Mouse (Mus musculus): ENCODE data around the gene Nphp3.

DNA sequence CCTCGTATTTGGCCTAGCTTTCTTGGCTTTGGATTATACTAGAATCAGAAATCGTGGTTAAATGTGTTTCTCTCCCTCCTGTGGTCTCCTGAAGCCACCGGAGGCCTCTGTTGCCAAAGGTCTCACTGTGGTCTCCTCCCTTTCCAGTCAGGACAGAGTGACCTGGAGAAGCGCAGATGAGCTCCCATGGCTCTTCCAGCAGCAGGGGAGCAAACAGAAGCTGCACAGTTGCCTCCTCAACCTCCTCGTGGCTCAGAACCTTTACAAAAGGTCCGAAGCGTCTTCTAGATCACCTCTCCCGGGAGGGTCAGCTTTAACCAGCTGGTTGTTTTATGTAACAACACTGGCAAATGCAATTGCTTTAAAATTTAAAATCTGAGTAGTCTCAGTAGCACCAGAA, 31.9 kb downstream of the Nphp3 start:
- TF ChIP-seq CTCF (IDR thresholded peaks at IDR 0.05; ENCODE audit: control insufficient read depth, insufficient read depth, insufficient replicate concordance, low read depth, low read length): no peak
- no peak for TF ChIP-seq POLR2A (IDR thresholded peaks at IDR 0.05; ENCODE audit: control insufficient read depth, low read depth, low read length)
